Mouse (Mus musculus) kidney, adult 2 months (tissue): ENCODE results near the gene Rufy4.

Source experiments
- CTCF ChIP-seq: fragments of 200-500 bp; conservative IDR thresholded peaks from 2 replicates; pipeline ENCODE4 v1.5.1; 2011; ENCODE audit warnings: low read depth, mild to moderate bottlenecking, control low read depth, low read length, moderate library complexity, mixed read lengths; ENCODE audit not compliant: insufficient read depth, insufficient read length
- POLR2A ChIP-seq: fragments of 200-500 bp; IDR thresholded peaks from one replicate; pipeline ENCODE4 v1.6.1; 2011; ENCODE audit warnings: low read depth, low read length, control low read depth

- no peak for TF ChIP-seq POLR2A
- no peak for TF ChIP-seq CTCF
These were observed 14.2 kb upstream of the Rufy4 start for GRCm38 (mm10) chr1:74110932-74111695.
